Mouse (Mus musculus): ENCODE results near the gene Hes6. TPM values are rescaled to one million over a fixed set of nuclear protein-coding genes. Genes with fewer than 3 reads are reported as not detected.

The Hes6 gene
- total RNA-seq, 2 experiments from 2014 or later: 21.6 to 23.0 TPM

GRCm38 (mm10) chr1:91405406-91406169, 8.2 kb downstream of the Hes6 start:
- peak in 1 of 2 experiments; percentile 42 for DNase-seq

DNA sequence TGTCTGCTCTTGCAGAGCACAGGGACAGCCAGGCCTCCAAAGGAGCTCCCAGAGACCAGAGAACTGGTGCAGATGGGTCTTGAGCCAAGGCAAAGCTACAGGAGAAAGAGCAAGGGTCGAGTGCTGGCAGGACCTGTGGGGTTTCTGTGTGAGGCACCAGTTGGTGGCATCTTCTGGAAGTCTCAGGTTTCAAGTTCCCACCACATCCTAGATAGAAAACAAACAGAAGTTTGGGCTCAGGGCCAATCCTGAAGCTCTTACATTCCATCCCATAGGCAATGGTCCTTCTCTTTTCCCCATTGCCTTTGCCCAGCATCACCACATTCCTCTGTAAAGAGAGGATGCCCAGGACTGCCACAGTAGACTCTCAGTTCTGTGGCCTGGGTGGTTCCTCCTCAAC, 8.9 kb downstream of the Hes6 start:
- no peak for DNase-seq

DNA sequence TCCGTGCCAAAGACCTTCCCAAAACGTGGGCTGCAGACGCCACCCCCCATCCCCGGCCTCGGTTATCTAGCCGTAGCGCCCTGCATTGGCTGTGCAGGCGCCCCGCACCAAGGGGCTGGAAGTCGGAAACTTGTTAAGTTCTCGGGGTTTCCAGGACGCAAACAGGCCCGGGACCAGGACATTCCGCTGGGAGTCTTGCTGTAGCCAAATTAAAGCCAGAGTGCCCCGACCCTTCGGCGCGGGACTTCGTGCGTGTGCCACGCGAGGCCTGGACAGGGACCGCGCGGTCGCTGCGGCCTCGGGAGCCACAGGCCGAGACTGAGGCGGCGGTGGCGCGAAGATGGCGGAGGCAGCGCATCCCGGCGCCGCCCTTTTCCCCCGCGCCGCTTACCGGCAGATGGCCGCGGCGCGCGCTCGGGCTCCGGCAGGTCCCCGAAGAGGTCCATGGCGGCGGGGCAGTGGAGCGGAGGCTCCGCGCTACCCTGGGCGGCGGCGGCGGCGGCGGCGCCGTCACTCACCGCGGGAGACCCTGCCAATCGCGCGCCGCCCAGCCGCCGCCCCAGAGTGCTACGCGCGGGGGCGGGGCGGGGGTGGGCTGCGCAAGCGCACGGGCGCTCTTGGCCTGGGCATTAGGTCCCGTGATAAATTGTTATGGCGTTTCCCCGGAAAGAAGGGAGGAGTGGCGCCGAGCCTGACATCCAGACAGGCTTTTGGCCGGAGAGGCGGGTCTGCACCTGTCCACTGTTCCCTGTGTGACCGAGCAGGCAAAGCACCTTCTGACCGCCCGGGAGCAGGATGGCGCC, 15.4 kb downstream of the Hes6 start, which contains the start of gene Ilkap:
TSS of gene Ilkap (minus strand) at position 556 of the 803 bp plus-strand sequence.
- peak; percentile 89 to 91 for DNase-seq

DNA sequence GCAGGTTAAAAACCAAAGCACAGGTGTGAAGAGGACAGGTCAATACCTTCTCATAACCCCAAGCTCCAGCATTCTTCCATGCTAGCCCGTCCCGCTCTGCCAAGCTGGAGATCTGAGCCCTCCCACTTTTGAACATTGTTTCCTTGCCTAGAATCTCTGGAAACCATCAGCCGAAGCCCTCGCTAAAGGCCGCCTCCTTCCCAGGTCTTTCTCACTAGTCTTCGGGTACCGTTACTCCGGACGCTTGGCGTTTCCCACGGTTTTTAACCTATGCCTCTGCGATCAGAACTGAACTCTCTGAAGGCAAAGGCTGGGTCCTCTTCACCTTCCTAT, 15.9 kb downstream of the Hes6 start:
- no peak for DNase-seq

GRCm38 (mm10) chr1:91390369-91390768, 23.5 kb downstream of the Hes6 start:
- DNase-seq: no peak

- DNase-seq: no peak
Measured at GRCm38 (mm10) chr1:91381091-91381471, 32.8 kb downstream of the Hes6 start.

- peak; percentile 55 to 90 for DNase-seq
Measured at GRCm38 (mm10) chr1:91380453-91381090, 33.3 kb downstream of the Hes6 start.

DNA sequence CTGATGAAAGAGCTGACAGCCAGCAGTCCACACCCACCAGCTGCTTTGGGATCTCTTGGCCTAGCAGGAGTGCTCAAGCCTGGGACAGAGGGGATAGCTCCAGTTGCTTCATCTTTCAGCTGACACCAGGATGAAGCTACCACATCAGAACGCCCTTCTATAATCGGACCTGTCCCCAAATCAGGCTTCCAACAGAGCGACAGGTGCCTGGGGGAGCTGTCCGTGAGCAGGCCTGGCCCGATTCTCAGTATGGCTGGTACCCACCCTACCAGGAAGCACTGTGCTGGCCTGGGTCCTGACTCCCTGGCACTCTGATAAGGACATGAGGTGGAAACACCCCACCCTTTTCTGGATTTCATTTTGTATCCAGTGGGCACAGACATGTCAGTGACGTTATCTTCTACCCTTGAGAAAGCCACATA, 40.4 kb downstream of the Hes6 start:
- DNase-seq: no peak

- no peak for DNase-seq
Measured at GRCm38 (mm10) chr1:91370055-91370454, 43.8 kb downstream of the Hes6 start.

DNA sequence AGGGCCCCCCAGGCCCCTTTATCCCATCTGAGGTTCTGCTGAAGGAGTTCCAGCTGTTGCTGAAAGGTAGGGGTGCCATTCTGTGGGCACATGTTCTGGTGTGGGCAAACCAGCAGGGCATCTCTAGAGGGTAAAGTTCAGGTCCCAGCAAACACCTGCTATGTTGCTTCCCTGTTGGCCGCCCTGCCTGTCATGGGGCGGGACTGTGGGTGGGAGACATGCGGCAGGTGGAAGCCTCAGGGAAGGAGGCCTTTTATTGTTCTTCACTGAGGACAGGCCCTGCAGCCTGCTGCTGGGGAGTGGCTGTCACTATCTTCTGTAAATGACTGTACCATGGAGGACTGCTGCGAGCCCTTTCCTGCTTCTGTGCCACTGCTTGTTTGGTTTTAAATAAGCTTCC, 44.4 kb downstream of the Hes6 start:
- no peak for DNase-seq

- no peak for DNase-seq
Measured at GRCm38 (mm10) chr1:91367295-91367694, 46.5 kb downstream of the Hes6 start.

GRCm38 (mm10) chr1:91366215-91367108, 47.4 kb downstream of the Hes6 start, which contains the start of gene Erfe:
Gene Erfe, plus strand, starts transcription at chr1:91366430.
- peak; percentile 63 to 81 for DNase-seq

DNA sequence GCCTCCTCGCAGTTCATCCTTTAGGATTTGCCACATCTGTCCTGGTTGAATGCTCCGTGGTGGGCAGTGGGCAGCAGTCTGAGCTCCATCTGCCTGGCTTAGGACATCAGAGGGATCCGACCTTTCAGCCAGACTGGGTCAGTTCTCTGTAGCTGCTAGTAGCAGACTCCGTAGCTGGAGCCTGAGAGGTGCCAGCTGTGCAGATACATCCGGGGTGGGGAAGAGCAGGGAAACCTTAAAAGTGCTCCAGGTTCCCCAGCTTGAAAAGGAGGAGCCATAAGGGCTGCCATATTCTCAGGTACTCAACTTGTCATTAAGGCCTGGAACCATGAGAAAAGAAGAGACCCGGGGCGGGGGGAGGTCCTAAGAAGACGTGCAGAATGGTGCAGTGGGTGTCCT, 48.0 kb downstream of the Hes6 start:
- DNase-seq: no peak

GRCm38 (mm10) chr1:91364822-91365644, 48.8 kb downstream of the Hes6 start:
- DNase-seq: no peak

- DNase-seq: no peak
Measured at GRCm38 (mm10) chr1:91362113-91362512, 51.7 kb downstream of the Hes6 start.

Other genes with a start within 250 kb of the Hes6 start
- gene Ramp1, start 234.2 kb downstream of the Hes6 start, total RNA-seq (2021): 1 to 10 TPM; 7.3 to 7.8 TPM
- gene Ube2f, start 163.7 kb downstream of the Hes6 start, total RNA-seq (2021): 10 to 100 TPM; 42.9 to 53.6 TPM
- 10 to 100 TPM; 15.9 to 18.7 TPM for gene Scly, start 115.7 kb downstream of the Hes6 start, total RNA-seq (2021)
- gene Espnl, start 92.0 kb downstream of the Hes6 start, total RNA-seq (2021): not detected
- 10 to 100 TPM; 47.1 to 54.9 TPM for gene Klhl30, start 63.0 kb downstream of the Hes6 start, total RNA-seq (2021)
- gene Erfe, start 47.6 kb downstream of the Hes6 start, total RNA-seq (2021): not detected
- gene Ilkap, start 15.2 kb downstream of the Hes6 start, total RNA-seq (2021): 10 to 100 TPM; 46.9 to 51.0 TPM
- gene Per2, start 45.3 kb upstream of the Hes6 start, total RNA-seq (2021): 1 to 10 TPM; 4.7 to 5.6 TPM
- 1 to 10 TPM; 6.0 to 6.5 TPM for gene Traf3ip1, start 80.6 kb upstream of the Hes6 start, total RNA-seq (2021)
- gene Asb1, start 126.5 kb upstream of the Hes6 start, total RNA-seq (2021): 10 to 100 TPM; 22.4 to 26.0 TPM

Measured in heart, adult 18-20 months (tissue).